Mouse (Mus musculus) left cerebral cortex, adult 9 months (tissue): ENCODE measurements around the gene Tmem222.

ENCODE experiments used
- DNase-seq, 2 experiments: peaks; one replicate each; pipeline ENCODE4 v3.0.0; 2022; ENCODE audit warnings: low spot score in 2 of 2

Tmem222 gene

DNA sequence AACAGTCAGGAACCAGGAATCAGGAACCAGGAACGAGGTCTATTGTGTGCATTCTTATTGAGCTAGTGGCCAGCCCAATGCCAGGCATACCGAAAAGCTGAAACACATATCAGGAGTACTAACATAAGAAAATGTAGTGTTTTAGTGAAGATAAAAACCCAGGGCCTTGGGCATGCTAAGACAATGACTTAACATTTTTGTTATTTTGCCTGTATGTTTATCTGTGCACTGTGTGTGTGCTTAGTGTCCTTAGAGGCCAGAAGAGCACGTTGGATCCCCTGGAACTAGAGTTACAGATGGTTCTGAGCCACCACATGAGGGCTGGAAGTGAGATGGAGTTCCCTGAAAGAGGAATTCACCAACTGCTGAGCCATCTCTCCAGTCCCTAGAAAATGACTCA is 7.7 kb upstream of the Tmem222 start:
- no peak for DNase-seq

- DNase-seq = no peak
Observed at GRCm38 (mm10) chr4:133282656-133283055, 5.1 kb upstream of the Tmem222 start.

- no peak for DNase-seq
Observed at GRCm38 (mm10) chr4:133281951-133282481, 4.4 kb upstream of the Tmem222 start.

GRCm38 (mm10) chr4:133281513-133281912 is 3.9 kb upstream of the Tmem222 start:
- no peak for DNase-seq

DNA sequence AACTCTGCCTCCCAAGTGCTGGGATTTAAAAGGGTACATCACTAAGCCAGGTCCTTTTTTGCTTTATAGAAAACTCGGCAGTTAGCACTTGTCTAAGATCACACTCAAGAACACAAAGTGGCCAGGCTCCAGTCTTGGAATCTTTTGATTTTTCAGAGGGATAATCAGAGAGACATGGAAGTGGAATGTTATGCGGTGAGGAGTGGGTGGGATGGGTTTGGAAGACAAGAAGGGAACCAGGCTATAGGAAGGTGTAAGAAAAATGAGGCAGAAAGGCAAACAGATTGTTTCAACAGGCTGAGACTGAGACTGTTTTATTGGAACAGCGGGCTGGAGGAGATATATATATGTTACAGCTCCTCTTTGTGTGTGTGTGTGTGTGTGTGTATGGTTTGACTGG is 890 bp upstream of the Tmem222 start:
- no peak for DNase-seq

DNA sequence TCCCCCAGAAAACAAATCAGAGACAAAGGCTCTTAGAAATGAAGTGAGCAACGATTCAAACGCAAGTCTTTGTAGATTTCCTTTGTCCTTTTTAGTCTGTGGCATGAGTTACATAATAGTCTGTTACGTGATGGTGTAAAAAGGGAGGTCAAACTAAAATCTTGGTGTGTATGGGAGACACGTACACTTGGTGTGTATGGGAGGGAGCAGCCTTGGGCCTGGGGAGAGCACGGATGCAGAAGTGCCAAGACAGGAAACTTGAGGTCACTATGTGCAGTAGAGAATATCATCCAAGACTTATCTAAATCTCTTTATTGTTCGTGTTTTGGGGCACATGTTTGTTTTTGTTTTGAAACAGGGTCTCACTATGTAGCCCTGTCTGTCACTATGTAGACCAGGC is 475 bp upstream of the Tmem222 start:
- no peak for DNase-seq

GRCm38 (mm10) chr4:133270929-133271328 is 6.7 kb downstream of the Tmem222 start:
- DNase-seq = no peak

- DNase-seq = no peak
Observed at GRCm38 (mm10) chr4:133269596-133269995, 8.0 kb downstream of the Tmem222 start.

GRCm38 (mm10) chr4:133268931-133269330 is 8.7 kb downstream of the Tmem222 start:
- no peak for DNase-seq

- DNase-seq = no peak
Observed at GRCm38 (mm10) chr4:133266248-133266880, 11.2 kb downstream of the Tmem222 start.

DNA sequence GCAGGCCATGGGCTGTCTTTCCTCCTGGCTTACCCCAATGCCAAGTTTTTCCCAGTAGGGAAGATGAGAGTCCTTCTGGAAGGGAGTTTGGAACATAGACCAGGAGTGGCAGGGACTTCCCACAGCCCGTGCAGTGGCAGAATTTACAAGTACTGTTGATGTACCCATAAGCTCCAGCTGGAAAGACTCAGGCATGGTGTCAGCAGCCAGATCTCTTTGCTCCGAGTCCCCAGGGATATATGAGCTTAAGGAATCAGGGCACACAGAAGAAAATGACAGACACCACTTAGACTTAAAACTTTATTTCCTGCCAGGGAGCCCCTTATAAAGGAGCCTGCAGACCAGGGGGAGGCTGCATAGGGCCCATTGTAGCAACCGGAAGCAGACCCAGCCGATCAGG is 11.8 kb downstream of the Tmem222 start:
- no peak for DNase-seq

DNA sequence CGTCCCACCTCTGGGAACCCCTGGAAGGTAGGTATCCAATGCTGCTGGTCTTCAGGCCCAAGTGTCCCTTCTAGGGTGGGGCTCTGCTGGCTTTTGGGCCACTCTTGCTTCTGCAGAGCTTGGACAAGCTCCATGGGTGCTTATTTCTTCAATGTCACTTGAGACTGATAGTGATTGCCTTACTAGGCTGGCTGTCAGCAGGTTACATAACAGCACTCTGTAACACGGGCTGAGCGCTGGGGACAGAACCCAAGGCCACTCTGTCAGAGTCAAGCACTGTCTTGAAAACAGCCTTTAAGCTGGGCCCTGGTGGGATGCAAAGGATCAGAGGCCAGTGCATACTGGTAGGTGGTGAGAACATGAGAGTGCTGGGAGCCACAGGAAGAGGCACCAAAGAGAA is 12.3 kb downstream of the Tmem222 start:
- no peak for DNase-seq

- DNase-seq = no peak
Observed at GRCm38 (mm10) chr4:133264559-133264958, 13.0 kb downstream of the Tmem222 start.

DNA sequence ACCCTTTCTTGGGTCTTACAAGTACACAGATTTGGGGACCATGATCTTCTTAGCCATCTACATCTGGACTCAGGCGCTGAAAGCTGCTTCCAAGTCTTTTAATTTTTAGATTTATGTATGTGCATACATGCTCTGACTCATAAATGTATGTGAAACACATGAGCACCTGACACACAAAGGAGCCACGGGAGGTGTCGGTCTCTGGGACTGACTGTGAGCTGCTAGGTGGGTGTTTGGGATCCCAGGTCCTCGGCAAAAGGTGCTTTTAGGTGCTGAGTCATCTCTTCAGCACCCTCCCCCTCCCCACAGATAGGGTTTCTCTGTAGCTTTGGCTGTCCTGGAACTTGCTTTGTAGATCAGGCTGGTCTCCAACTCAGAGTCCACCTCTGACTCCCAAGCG is 13.8 kb downstream of the Tmem222 start:
- DNase-seq = no peak

GRCm38 (mm10) chr4:133262882-133263281 is 14.7 kb downstream of the Tmem222 start, which contains the start of gene Sytl1:
TSS of gene Sytl1 (minus strand) at chr4:133263113.
- DNase-seq = no peak

GRCm38 (mm10) chr4:133262375-133262765 is 15.2 kb downstream of the Tmem222 start:
- DNase-seq = no peak

- no peak for DNase-seq
Observed at GRCm38 (mm10) chr4:133261641-133262374, 15.8 kb downstream of the Tmem222 start.

DNA sequence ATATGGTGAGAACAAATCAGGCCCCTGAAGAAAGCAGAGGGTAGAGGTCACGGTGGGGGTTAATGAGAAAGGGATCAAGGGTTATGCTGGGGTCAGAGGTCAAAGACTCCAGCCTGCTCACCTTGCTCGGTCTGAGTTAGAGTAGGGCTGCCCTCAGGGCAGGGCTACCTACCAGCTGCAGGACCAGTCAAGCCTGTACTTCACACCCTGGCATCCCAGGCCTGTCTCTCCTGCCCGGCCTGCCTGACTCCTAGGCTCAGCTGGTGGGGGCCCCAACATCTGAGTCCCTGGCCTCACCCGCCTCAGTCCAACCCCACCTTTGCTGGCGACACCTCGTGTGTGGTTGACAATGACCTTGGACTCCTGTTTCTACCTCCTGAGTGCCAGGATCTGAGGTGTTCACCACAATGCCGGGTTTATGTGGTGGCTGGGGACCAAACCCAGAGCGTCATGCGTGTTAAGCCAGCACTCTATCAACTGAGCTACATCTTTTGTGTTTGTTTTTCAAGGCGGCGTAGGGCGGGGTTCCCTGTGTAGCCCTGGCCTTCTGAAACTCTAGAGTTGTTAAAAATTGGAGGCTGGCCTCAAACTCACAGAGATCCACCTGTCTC is 19.7 kb downstream of the Tmem222 start:
- DNase-seq = no peak

DNA sequence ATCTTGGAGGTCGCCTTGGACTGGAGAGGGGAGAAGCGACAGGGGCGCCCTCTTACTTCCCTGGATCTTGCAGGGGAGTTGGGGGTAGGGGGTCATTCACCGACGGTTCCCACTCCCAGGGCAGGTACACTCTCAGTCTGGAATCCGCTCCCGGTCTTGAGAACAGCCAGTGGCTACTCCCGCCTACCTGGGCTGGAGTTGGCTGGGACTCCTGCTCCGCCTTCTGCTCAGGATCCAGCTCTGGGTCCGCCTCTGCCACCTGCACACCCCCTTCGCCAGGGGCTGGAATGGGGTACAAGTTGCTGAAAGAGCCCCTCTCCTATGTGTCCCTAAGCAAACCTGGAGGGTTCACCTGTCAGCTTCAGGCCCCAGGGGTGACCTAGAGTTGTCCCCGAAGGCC is 20.4 kb downstream of the Tmem222 start:
- DNase-seq = no peak

DNA sequence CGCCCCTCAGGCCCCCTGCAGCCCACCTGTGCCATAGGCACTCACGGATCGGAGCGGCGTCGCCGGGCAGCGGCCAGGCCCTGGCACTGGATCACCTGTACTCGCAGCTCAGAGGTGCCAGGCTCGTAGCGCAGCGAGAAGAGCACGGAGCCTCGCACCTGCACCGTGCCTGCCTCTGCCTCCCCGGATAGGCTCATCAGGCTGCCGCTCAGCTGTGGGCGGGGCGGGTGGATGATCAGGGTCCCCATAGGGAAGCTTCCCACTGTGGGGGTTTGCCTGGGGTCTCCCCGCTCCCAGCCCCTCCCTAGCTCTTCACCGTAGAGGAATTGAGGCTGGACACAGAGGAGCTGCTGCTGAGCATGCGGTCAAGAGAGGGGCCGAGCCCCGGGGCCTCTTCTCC is 20.8 kb downstream of the Tmem222 start:
- no peak for DNase-seq

DNA sequence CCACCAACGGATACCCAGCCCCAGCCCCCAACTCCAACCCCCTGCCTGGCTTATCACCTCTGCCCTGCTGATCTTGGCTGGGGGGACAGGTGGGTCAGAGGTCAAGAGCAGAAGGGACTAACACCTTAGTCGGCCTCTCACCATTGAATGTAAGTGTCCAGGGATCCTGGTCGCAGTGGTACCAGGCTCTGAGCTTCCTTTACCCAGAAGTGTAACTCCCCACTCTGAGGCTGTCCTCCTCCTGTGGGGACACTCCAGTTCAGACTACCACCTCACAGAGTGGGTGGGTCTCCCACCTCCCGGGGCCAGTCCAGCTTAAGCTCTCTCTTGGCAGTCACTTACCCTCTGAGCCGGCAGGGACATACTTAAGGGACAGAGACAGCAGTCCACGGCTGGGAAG is 22.2 kb downstream of the Tmem222 start:
- no peak for DNase-seq

DNA sequence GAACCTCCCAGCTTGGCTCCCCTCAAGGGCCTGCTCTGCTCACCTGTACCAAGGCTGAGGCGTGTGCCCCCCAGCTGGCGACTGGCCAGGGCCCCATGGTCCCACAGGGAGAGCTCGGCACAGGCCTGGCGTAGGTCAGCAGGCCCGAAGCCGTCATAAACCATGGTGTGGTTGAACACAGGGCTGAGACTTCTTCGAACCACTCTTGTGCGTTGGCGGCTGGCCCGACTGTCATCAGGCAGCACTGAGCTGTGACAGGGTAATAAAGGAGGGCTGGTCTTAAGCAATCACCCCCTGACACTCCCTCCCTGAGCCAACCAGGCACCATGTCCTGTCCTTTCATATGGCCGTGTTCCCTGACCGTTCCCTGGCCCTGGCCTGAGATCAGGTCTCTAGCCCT is 24.2 kb downstream of the Tmem222 start:
- no peak for DNase-seq

DNA sequence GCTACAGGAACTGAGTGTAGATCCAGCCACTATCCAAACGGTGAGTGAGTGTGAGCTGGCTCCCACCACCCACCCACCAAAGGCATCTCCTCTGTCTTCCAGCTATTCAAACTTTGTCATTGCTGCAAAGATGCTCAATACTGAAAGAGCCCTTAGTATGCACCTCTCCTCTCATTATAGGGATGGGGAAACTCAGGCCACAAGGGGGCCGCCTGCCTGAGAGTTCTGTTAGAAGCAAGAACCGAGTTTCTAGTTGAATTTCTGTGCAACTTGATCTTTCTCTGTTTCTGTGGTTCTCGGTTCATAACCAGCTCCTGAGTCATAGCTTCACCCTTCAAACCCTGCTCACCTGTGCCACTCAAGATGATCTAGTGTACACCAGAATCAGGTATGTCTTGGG is 25.5 kb downstream of the Tmem222 start:
- DNase-seq = no peak
